Mouse (Mus musculus) megakaryocyte, embryonic 14.5 days (primary cell): Measurements from ENCODE around the gene Usp43. TPM values are rescaled to one million over a fixed set of nuclear protein-coding genes. Genes with fewer than 3 reads are reported as not detected.
A peak's percentile ranks its signal among the peaks of the same experiment; 100 is the strongest.

Source experiments
- H3K27me3 ChIP-seq: replicated peaks from 2 replicates; pipeline ENCODE3; 2012; ENCODE audit warnings: inconsistent platforms
- H3K36me3 ChIP-seq: replicated peaks from 2 replicates; pipeline ENCODE3; 2012; ENCODE audit warnings: low read length, inconsistent platforms, mixed read lengths
- H3K4me1 ChIP-seq: 2 replicates; pipeline ENCODE4 v1.6.1; 2012; ENCODE audit warnings: inconsistent platforms
- H3K4me3 ChIP-seq: replicated peaks from 2 replicates; pipeline ENCODE3; 2012; ENCODE audit warnings: moderate library complexity, mild to moderate bottlenecking, inconsistent platforms
- H3K9me3 ChIP-seq: 2 replicates; pipeline ENCODE4 v1.6.1; 2012; ENCODE audit warnings: inconsistent platforms
- FLI1 ChIP-seq: IDR thresholded peaks from 2 replicates; pipeline ENCODE4 v1.6.1; 2012; ENCODE audit warnings: low read length, inconsistent platforms, mixed read lengths
- GATA1 ChIP-seq: IDR thresholded peaks from 3 replicates; pipeline ENCODE4 v1.6.1; 2012; ENCODE audit warnings: mixed read lengths, low read length, inconsistent platforms, borderline replicate concordance
- polyA plus RNA-seq: library from polyadenylated mRNA; stranded (reverse); fragments of >175 nt; gene quantifications from 2 replicates; pipeline ENCODE4 v1.2.3, GENCODE M21; 2012; ENCODE audit warnings: low replicate concordance; ENCODE audit not compliant: insufficient read depth

The Usp43 gene
- polyA plus RNA-seq, result 0.19 TPM in 1 of 2 replicates, not detected in the other

DNA sequence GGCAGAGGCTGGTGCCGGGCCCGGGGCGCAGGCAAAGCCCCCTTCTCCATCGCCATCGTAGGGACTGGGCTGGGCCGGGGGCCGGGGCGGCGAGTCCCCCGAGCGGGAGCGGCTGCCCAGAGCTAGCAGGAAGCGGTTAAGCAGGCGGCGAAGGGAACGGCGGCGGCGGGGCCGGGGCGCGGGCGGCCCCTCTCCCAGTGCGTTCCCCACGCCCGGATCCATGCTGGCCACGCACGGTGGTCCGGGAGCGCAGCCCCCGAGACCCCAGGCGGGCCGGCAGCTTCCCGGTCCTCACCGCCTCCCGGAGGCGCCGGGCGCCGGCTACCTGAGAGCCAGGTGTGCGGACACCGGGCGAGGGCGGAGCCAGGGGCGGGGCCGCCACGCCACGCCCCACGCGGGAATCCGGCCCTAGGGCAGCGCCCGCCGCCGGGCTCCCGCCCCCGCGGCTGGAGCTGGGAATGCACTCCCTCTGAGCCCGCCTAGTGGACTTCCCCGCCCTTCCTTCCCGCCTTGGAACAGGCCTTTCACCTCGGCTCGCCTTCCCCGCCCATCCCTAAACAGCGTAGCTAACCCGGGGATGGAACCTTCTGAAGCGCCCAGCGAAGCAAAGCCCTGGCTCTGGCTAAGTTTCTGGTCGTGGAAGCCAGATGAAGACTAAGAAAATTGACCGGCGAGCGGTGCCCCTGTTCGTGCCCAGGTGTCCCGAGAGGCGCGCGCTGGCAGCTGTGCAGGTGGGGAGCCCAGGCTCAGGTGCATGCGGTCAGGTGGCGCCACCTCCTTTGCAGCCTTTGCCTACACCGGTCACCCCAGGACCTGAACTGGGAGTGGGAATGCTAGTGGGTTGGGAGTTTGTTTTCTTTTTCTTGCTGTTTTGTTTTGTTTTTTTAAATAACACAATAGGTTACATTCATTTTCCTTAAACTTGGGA, at the start of gene Usp43:
Gene Usp43 (minus strand): TSS at position 327 of the 928 bp plus-strand sequence.
- Histone ChIP-seq H3K4me3 (peak within 1 kb of the TSS; percentile 92), H3K36me3 (no peaks in the 10 kb centered on the region)
- TF ChIP-seq GATA1 (no peak), FLI1 (no peak)

DNA sequence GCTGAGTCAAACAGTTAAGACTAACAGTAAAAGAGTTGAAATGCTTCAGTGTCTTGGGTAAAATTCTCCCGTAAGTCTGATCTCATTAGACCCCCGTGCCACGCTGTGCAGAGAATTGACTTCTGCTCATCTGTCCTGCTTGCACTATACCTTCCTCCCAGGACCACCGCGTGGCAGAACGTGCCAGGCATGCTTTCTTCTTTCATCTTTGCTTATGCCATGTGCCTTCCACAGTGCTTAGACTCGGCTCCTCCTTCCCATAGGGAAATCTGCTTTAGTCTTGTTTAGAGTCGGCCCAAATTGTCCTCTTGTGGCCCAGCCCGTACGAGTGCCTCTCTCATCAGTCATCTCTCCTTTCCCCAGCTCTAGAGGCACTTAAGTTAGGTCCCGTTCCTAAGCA, 45.9 kb upstream of the Usp43 start:
- Histone ChIP-seq H3K4me3 (peak overlapping the region; percentile 8), H3K27me3 (no peaks in the 10 kb centered on the region), H3K36me3 (peaks cover 33% of the 10 kb centered on the region), H3K4me1 (peaks cover 22% of the 10 kb centered on the region), H3K9me3 (no peaks in the 10 kb centered on the region)
- TF ChIP-seq FLI1, result no peak
- no peak for TF ChIP-seq GATA1

More for the DNA sequence above, at the start of gene Usp43:
- peaks cover 3% of the 10 kb centered on the region; the same call in 1 of the 2 replicates for H3K9me3 ChIP-seq
- peaks cover 52% of the 10 kb centered on the region for H3K27me3 ChIP-seq
- H3K4me1 ChIP-seq, result peaks cover 34% of the 10 kb centered on the region

DNA sequence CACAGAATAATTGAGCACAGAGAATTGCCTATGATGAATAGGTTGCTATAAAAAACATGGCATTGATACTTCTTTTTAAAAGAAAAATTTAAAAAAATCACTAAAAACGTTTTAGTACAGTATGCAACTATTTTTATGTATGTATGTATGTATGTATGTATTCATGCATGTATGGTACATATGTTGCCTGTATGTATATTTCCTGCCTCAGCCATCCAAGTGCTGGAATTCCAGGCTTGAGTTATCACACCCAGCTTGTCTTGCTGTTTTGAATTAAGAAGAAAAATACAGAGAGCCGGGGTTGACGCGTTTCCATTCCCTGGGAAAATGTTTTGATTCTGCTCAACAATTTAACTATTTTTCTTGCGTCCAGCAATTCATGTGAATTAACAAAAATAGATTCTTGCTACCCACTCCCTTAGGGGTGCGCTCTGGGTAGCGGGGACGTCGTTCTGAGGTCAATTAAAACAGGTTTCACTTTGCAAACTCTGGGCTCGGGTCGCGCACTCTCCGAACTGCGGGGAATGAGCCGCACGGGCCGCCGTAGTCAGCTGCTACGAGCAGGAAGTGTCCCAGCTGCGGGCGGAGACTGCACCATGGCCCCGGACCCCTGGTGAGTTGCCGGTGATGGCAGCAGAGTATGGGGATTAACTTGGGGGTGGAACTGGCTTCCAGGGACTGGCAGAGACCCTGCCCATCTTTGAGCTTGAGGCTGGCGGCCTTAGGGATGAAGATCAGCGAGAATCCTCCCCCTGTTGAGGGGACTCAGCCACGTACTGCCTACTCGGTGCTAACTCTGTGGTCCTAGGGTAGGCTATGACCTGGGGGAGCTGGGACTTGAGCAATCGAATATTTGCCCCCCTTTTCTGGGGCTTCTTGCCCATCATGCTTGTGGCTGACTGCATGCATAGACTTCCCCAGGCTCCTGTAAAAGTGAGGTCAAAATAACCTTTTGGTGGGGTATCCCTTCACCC, 44.2 kb upstream of the Usp43 start, which contains the start of gene Stx8:
Gene Stx8 (plus strand): TSS at position 289 of the 974 bp plus-strand sequence.
- no peaks in the 10 kb centered on the region for H3K27me3 ChIP-seq

DNA sequence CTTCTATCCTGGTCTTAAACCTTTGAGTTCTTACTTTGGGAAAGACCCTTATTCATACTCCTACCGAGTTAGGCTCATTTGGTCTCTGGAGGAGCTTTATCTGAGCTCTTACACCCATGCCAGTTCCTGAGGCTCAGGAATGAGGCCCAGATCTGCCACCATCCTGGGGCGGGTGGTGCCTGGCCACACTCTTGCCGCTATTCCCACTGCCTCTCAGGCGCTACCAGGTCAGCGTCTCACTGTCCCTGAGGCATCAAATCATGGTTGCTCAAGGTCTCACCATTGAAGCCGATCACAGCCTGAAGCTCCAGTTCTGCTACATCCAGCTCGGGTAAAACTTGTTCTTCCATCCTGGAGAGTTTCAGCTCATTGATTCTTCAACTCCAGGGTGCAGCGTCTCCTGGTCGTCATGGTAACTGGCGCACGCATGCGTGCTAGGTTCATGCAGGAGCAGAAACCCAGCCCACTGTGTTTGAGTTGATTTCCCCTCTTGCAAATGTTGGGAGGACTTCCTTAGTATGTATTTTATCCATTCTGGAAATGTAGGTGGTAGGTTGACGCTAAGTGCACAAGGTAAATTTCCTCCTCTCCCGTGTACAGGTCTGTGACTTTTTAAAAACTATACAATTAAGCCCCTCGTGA, 43.4 kb upstream of the Usp43 start, which contains the start of gene Cfap52:
Gene Cfap52 (minus strand): TSS at position 410 of the 642 bp plus-strand sequence.
- Histone ChIP-seq H3K27me3 (no peaks in the 10 kb centered on the region), H3K4me3 (peak within 1 kb of the TSS; percentile 99), H3K9me3 (0 out of 2 replicates have a peak, but pooled peaks cover 2% of the 10 kb centered on the region), H3K36me3 (peaks cover 12% of the 10 kb centered on the region), H3K4me1 (peaks cover 22% of the 10 kb centered on the region)
- TF ChIP-seq GATA1, result no peak
- no peak for TF ChIP-seq FLI1

More for the DNA sequence above, 44.2 kb upstream of the Usp43 start, which contains the start of gene Stx8:
- no peak for TF ChIP-seq FLI1
- no peak for TF ChIP-seq GATA1
- Histone ChIP-seq H3K4me1 (peaks cover 22% of the 10 kb centered on the region), H3K36me3 (peaks cover 19% of the 10 kb centered on the region), H3K9me3 (no peaks in the 10 kb centered on the region), H3K4me3 (peak within 1 kb of the TSS; percentile 99)

DNA sequence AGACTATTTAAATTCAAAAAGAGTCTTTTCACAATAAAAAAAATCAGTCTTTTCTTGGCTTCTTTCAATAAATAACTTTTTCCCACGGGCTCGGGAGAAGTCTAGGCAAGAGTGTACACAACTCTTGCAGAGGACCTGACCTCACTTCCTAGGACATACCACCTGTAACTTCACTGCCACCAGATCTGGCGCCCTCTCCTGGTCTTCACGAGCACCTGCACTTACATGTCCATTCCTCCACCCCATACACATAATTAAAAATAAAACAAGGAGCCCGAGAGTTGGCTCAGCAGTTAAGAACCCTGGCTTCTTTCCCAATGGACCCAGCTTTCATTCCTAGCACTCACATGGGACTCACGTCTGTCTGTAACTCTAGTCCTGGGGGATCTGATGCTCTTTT, 42.2 kb upstream of the Usp43 start:
- TF ChIP-seq GATA1 (no peak), FLI1 (no peak)
- H3K27me3 ChIP-seq, result no peaks in the 10 kb centered on the region
- peaks cover 12% of the 10 kb centered on the region for H3K9me3 ChIP-seq
- no peaks in the 10 kb centered on the region for H3K36me3 ChIP-seq
- peaks cover 17% of the 10 kb centered on the region for H3K4me1 ChIP-seq
- no peak overlapping the region for H3K4me3 ChIP-seq

DNA sequence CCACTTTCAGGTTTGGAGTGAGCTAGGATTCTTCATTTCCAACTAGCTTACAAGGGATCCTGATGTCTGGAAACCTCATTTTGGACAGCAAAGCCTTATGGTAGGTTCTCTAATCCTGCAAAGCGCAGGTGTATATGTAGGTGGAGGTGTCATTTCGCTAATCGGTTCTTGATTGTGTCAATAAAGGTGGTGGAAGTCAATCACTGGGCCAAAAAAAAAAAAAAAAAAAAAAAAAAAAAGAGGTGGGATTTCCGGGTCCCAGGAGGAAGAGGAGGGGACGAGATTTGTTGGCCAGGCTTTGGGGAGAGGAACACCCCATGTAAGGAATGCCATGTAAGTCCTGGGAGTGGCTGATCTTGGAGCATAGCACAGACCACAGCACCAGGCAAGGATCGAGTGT, 32.5 kb upstream of the Usp43 start:
- no peaks in the 10 kb centered on the region for H3K4me1 ChIP-seq
- H3K4me3 ChIP-seq, result no peak overlapping the region
- no peaks in the 10 kb centered on the region for H3K36me3 ChIP-seq
- H3K9me3 ChIP-seq, result peaks cover 14% of the 10 kb centered on the region
- peaks cover 6% of the 10 kb centered on the region for H3K27me3 ChIP-seq
- no peak for TF ChIP-seq GATA1
- no peak for TF ChIP-seq FLI1

DNA sequence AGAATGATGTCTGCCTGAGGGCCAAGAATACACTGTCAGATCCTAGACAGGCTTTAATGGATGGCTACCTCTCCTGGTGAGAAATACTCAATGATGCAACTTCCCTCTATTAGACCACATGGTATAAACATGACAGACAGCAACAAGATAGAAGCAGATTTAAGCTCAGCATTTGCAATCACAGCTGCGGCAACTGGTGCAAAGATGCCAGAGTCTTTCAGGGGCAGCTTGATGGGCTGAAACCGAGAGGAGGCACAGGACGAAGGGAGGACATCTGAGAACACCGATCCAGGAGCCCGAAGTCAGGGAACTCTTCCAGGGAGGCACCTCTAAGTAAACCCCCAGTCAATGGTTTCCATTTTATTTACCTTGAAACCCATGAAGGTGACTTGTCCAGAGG, 31.7 kb upstream of the Usp43 start:
- H3K4me1 ChIP-seq, result no peaks in the 10 kb centered on the region
- TF ChIP-seq FLI1, result no peak
- no peak for TF ChIP-seq GATA1
- peaks cover 14% of the 10 kb centered on the region for H3K9me3 ChIP-seq
- no peak overlapping the region for H3K4me3 ChIP-seq
- peaks cover 9% of the 10 kb centered on the region for H3K27me3 ChIP-seq
- H3K36me3 ChIP-seq, result no peaks in the 10 kb centered on the region

DNA sequence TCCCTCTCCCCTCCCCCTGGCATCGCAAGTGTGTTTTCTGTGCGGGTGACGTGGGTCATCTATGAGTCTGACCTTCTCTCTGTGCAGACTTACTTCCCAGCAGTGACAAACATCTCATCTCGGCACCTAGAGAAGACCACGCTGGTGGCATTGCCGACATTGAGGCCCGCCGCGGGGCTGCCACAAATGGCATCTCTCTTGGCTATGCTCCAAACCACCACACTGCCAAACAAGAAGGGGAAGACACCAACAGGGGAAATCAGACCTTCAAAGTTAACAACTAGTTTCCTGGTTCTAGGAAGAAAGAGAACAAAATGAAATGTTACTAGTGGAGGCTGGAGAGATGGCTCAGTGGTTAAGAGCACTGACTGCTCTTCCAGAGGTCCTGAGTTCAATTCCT, 27.5 kb upstream of the Usp43 start:
- Histone ChIP-seq H3K9me3 (0 out of 2 replicates have a peak, but pooled peaks cover 4% of the 10 kb centered on the region), H3K27me3 (peaks cover 18% of the 10 kb centered on the region), H3K4me3 (no peak overlapping the region), H3K4me1 (no peaks in the 10 kb centered on the region), H3K36me3 (no peaks in the 10 kb centered on the region)
- no peak for TF ChIP-seq FLI1

DNA sequence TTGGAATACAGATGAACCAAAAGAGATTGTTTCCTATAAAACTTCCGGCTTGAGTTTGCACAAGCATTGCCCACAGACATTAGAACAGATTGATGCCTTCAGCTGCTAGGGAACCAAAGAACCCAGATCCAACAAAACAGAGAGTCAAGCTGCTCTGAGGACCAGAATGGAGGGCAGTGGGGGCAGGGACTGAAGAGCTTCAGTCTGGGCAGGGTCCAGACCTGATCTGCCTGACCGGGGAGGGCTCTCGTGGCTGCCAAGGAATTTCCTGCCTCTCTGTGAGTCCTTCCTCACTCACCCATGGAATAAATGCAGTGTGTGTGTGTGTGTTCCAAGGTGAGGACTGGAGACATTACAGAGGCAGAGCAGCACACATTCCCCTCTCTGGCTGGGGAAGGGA, 26.3 kb upstream of the Usp43 start:
- no peak overlapping the region for H3K4me3 ChIP-seq
- H3K9me3 ChIP-seq, result 0 out of 2 replicates have a peak, but pooled peaks cover 4% of the 10 kb centered on the region
- TF ChIP-seq GATA1, result no peak
- TF ChIP-seq FLI1, result no peak
- peaks cover 15% of the 10 kb centered on the region for H3K27me3 ChIP-seq
- H3K36me3 ChIP-seq, result no peaks in the 10 kb centered on the region
- H3K4me1 ChIP-seq, result no peaks in the 10 kb centered on the region
